Mouse (Mus musculus): ENCODE measurements at regions not wholly inside any gene's neighbourhood (a gene's known extent, or its start where the extent isn't known, plus 50 kb on each side); places are given as distances from the start of the nearest gene placed in this dataset.

DNA sequence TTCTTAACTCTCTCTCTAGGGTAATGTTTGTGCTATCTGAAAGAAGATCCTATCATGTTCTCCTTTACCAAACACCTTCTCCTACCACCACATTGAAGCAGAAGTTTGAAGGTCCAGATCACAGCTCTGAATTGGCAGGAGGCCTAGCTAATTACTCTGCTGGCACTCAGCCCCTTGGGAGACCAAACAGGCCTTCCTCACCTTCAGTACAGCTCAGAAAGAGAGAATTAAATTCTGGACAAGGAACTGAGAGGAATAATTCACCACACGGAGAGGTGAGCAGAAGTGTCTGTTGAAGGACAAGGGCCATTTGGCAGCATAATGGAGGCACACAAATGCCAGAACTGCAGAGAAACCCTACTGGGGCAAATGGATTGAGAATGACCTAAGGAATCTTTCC lies 334.6 kb downstream of the Olfr1505 start:
- peaks cover 30% of the 10 kb centered on the region for H3K4me1 ChIP-seq
- H3K9me3 ChIP-seq, result no peaks in the 10 kb centered on the region

GRCm38 (mm10) chr19:14258621-14259051 lies 339.2 kb downstream of the Tle4 start:
- TF ChIP-seq FLI1 (IDR thresholded peaks at IDR 0.05; ENCODE audit: low read length) (no peak), GATA1 (IDR thresholded peaks at IDR 0.05; ENCODE audit: borderline replicate concordance, low read length) (no peak)
- H3K36me3 ChIP-seq (replicated peaks; ENCODE audit: low read length), result no peaks in the 10 kb centered on the region
- peaks cover 8% of the 10 kb centered on the region for H3K9me3 ChIP-seq
- H3K4me1 ChIP-seq, result no peaks in the 10 kb centered on the region
- H3K27me3 ChIP-seq (replicated peaks), result peaks cover 11% of the 10 kb centered on the region
- H3K4me3 ChIP-seq (replicated peaks), result no peak overlapping the region

More for the DNA sequence above, 334.6 kb downstream of the Olfr1505 start:
- Histone ChIP-seq H3K4me3 (replicated peaks) (no peak overlapping the region), H3K27me3 (replicated peaks) (peaks cover 1% of the 10 kb centered on the region), H3K36me3 (replicated peaks; ENCODE audit: low read length) (no peaks in the 10 kb centered on the region)
- TF ChIP-seq GATA1 (IDR thresholded peaks at IDR 0.05; ENCODE audit: borderline replicate concordance, low read length) (no peak), FLI1 (IDR thresholded peaks at IDR 0.05; ENCODE audit: low read length) (no peak)

DNA sequence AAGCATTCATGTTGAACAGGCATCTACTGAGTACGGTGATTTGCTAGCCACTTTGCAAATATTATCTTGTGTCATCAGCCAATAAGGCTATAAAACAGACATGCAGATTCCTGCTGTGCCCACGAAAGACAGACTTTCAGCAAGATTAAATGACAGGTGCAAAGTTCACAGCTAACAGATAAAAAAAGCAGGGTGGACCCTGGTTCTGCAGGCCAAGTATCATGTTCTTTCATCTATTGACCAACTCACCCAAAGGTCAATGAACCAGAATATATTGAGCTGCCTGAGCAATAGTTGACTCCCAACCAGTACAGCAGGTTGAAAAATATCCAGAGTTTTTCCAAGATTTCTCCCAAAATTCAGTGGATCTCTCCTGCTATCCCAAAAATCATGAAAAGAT lies 338.6 kb downstream of the Tle4 start:
- Histone ChIP-seq H3K4me3 (replicated peaks) (no peak overlapping the region), H3K9me3 (peaks cover 8% of the 10 kb centered on the region), H3K36me3 (replicated peaks; ENCODE audit: low read length) (no peaks in the 10 kb centered on the region), H3K4me1 (no peaks in the 10 kb centered on the region), H3K27me3 (replicated peaks) (peaks cover 11% of the 10 kb centered on the region)
- TF ChIP-seq FLI1 (IDR thresholded peaks at IDR 0.05; ENCODE audit: low read length), result no peak
- TF ChIP-seq GATA1 (IDR thresholded peaks at IDR 0.05; ENCODE audit: borderline replicate concordance, low read length), result no peak

DNA sequence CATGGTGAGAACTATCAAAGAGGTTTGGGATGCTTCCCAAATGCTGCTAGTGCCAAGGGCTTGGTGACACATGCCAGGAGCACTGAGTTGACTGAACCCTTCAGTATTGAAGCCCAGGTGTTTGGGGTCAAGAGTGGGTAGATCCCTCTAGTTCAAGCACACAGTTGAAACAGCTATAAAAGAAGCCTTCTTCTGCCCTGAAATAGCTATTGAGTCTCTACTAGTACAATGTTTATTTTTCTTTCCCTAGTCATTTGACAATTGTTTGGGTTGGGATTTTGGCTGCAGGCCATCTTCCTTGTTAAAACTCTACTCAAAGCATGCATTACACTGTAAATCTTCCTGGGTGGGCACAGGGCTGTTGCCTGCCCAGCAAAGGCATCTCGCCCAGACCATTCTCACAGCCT lies 308.5 kb downstream of the Tle4 start:
- Histone ChIP-seq H3K36me3 (replicated peaks; ENCODE audit: low read length) (no peaks in the 10 kb centered on the region), H3K27me3 (replicated peaks) (peaks cover 4% of the 10 kb centered on the region), H3K4me1 (no peaks in the 10 kb centered on the region), H3K4me3 (replicated peaks) (no peak overlapping the region), H3K9me3 (peaks cover 6% of the 10 kb centered on the region)
- TF ChIP-seq GATA1 (IDR thresholded peaks at IDR 0.05; ENCODE audit: borderline replicate concordance, low read length) (no peak), FLI1 (IDR thresholded peaks at IDR 0.05; ENCODE audit: low read length) (no peak)

DNA sequence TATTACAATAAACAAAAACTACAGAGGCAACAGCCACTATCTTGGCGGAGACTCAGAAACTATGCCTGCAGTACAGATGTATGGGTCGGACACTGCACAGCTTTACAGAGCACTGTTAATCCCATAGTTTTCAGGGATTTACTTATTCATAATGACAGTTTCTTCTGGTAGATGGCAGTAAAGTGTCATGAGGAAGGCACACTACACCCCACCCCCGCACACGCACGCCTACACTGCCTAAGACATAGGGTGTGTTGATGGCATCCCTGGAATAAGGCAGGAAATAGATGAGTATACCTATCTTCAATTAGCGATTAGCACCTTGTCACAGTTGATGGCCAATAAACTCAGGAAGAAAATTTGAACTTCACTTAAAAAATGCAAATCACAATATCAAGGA lies 306.9 kb downstream of the Tle4 start:
- Histone ChIP-seq H3K9me3 (peaks cover 6% of the 10 kb centered on the region), H3K4me3 (replicated peaks) (no peak overlapping the region), H3K4me1 (no peaks in the 10 kb centered on the region), H3K27me3 (replicated peaks) (peaks cover 4% of the 10 kb centered on the region), H3K36me3 (replicated peaks; ENCODE audit: low read length) (no peaks in the 10 kb centered on the region)
- TF ChIP-seq FLI1 (IDR thresholded peaks at IDR 0.05; ENCODE audit: low read length) (no peak), GATA1 (IDR thresholded peaks at IDR 0.05; ENCODE audit: borderline replicate concordance, low read length) (no peak)

DNA sequence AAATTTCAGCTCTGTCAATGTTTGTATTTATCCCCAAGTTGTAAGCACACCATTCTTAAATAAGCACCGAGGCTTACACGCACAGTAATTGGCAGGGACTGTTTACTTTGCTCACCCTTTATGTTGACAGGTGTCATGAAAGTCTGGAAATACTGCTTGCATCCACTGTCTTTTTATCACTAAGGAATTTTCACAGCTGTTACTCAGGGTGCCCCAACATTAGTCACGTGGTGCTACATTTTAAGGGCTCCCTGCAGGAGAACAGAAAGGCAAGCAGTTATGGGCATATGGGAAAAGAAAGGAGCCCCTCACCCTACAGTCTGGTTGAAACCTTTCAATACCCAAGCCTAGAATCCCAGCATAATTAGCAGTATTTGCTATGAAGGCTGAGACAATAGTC lies 304.7 kb downstream of the Tle4 start:
- no peaks in the 10 kb centered on the region for H3K36me3 ChIP-seq (replicated peaks; ENCODE audit: low read length)
- peaks cover 8% of the 10 kb centered on the region for H3K27me3 ChIP-seq (replicated peaks)
- no peaks in the 10 kb centered on the region for H3K9me3 ChIP-seq
- no peak overlapping the region for H3K4me3 ChIP-seq (replicated peaks)
- TF ChIP-seq GATA1 (IDR thresholded peaks at IDR 0.05; ENCODE audit: borderline replicate concordance, low read length), result no peak
- TF ChIP-seq FLI1 (IDR thresholded peaks at IDR 0.05; ENCODE audit: low read length), result no peak
- H3K4me1 ChIP-seq, result no peaks in the 10 kb centered on the region

DNA sequence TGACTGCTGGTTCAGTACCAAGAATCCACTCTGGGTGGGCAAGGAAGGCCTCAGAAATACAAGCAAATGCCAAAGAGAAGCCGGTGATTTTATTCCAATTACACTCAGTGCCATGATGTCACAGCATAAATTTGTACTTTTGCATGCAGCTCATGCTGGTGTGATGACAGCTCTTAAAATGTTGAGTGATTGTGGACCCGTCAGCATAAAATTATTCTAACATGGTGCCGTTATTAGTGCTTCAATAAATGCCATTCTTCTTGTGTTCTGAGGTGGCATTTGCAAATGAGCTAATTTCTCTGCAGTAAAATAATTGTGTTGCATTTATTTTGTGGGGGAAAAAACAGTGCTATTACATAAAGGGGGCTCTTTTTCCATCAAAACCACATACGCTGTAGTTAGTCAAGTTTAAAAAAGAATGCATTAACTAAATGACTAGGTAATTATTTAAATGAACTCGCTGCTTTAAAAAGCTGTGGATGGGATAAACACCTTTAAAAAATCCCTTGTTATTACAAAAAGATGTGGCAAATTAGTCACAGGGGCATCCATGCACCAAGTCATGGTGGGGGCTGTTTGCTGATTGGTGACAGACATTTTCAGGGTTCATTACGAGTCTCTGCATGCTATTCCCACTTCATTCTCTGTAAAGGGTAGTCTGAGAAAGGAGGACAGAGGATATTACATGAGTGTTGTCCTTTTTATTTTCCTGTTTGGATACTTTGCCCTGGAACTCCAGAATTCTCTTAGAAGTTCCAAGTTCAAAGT lies 296.5 kb downstream of the Tle4 start:
- 0 out of 2 replicates have a peak, but pooled peaks cover 9% of the 10 kb centered on the region for H3K9me3 ChIP-seq
- H3K27me3 ChIP-seq (replicated peaks), result peaks cover 13% of the 10 kb centered on the region
- TF ChIP-seq GATA1 (IDR thresholded peaks at IDR 0.05; ENCODE audit: borderline replicate concordance, low read length) (no peak), FLI1 (IDR thresholded peaks at IDR 0.05; ENCODE audit: low read length) (no peak)
- H3K4me3 ChIP-seq (replicated peaks), result no peak overlapping the region
- H3K36me3 ChIP-seq (replicated peaks; ENCODE audit: low read length), result no peaks in the 10 kb centered on the region
- no peaks in the 10 kb centered on the region for H3K4me1 ChIP-seq

DNA sequence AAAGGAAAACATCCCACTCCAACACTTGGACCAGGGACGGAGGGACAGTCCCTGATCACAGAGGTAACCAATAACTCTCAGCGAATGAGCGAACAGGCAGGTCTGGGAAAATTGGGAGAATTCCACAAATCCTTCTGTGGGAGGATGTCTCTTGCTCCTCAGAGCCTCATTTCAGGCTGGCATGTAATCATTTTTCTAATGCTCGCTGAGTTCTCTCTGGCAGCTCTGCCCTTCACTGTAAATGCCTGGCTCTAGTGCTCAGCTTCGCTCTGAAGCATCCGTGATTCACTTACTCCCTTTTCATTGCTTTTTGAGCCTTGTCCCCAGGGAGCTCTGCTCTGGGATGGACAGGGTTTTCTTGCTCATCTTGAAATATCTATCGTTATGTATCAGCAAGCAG lies 283.6 kb downstream of the Tle4 start:
- Histone ChIP-seq H3K4me1 (no peaks in the 10 kb centered on the region), H3K9me3 (0 out of 2 replicates have a peak, but pooled peaks cover 2% of the 10 kb centered on the region), H3K4me3 (replicated peaks) (no peak overlapping the region), H3K27me3 (replicated peaks) (peaks cover 3% of the 10 kb centered on the region), H3K36me3 (replicated peaks; ENCODE audit: low read length) (no peaks in the 10 kb centered on the region)
- no peak for TF ChIP-seq FLI1 (IDR thresholded peaks at IDR 0.05; ENCODE audit: low read length)
- no peak for TF ChIP-seq GATA1 (IDR thresholded peaks at IDR 0.05; ENCODE audit: borderline replicate concordance, low read length)

DNA sequence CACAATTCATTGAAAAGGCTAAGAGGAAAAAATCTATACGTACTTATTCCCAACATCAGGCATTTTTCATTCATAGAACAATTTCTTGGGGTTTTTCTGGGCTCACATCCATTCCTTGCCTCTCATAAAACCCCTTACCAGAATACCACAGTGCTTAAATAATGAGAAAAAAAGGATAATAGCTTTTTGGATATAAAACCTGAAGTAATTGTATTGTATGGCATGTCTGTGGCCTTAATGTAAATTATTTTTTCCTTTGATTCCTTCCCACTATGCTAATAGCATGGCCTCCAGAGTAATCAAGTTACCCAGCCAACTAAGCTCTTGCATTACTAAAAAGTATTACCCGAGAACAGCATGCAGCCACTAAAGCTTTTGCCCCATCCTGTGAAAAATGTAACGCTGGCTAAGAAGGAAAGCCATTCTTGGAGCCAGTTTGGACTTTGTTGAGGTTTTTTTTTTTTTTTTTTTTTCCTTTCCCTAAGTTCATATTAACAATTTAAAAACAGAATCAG lies 278.1 kb downstream of the Tle4 start:
- Histone ChIP-seq H3K4me1 (no peaks in the 10 kb centered on the region), H3K9me3 (no peaks in the 10 kb centered on the region), H3K27me3 (replicated peaks) (peaks cover 6% of the 10 kb centered on the region), H3K36me3 (replicated peaks; ENCODE audit: low read length) (no peaks in the 10 kb centered on the region), H3K4me3 (replicated peaks) (no peak overlapping the region)
- no peak for TF ChIP-seq FLI1 (IDR thresholded peaks at IDR 0.05; ENCODE audit: low read length)
- no peak for TF ChIP-seq GATA1 (IDR thresholded peaks at IDR 0.05; ENCODE audit: borderline replicate concordance, low read length)

DNA sequence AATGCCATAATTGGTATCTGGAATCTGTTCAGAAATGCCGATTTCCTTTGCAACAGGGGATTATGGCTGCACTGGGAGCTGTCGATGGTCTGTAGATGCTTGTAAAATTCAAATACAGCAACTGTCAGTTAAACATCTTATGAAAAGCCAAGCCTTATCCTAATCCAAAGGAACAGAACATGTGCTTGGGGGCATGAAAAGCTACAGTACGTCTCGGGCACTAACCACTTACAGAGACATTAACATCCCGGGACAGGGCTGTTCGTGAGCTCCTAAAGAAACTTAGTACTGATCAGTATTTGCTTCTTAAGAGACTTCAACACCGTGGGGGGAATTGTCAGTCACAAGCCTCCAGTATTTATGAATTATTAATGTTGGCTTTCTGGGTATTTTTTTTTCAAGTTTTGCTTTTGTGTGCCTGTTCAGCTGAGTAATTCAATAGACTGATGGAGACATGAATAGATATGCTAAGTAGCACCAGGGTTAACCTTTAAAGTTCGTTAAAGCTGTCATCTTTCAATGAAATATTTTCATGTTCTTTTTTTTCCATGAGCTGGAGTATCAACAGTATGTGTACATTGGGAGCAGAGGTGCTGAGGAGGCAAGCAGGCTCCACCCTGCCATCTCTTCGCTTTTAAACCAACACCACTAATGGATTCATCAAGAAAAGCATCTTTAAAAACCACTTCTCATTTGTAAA lies 272.3 kb downstream of the Tle4 start:
- Histone ChIP-seq H3K36me3 (replicated peaks; ENCODE audit: low read length) (no peaks in the 10 kb centered on the region), H3K4me1 (no peaks in the 10 kb centered on the region)
- TF ChIP-seq GATA1 (IDR thresholded peaks at IDR 0.05; ENCODE audit: borderline replicate concordance, low read length) (no peak), FLI1 (IDR thresholded peaks at IDR 0.05; ENCODE audit: low read length) (no peak)

More for the DNA sequence above, 272.3 kb downstream of the Tle4 start:
- no peaks in the 10 kb centered on the region for H3K9me3 ChIP-seq
- no peak overlapping the region for H3K4me3 ChIP-seq (replicated peaks)
- H3K27me3 ChIP-seq (replicated peaks), result peaks cover 12% of the 10 kb centered on the region

All from megakaryocyte, embryonic 14.5 days (primary cell).